Mouse (Mus musculus) central nervous system, embryonic 18 days (tissue): ENCODE data around the gene Lgals8. TPM values are rescaled to one million over a fixed set of nuclear protein-coding genes. Genes with fewer than 3 reads are reported as not detected.

ENCODE experiments used
- polyA plus RNA-seq: library from polyadenylated mRNA; depleted of rRNA; stranded (reverse); fragments of >200 nt; gene quantifications from 2 replicates; pipeline ENCODE4 v1.2.3, GENCODE M21; 2012; rRNA removed

Lgals8 gene
- polyA plus RNA-seq, result 27.8 and 32.7 TPM in 2 replicates

GRCm38 (mm10) chr13:12464844-12465243 lies at the start of gene Lgals8:
Lgals8 (minus strand) TSS chr13:12464944.

GRCm38 (mm10) chr13:12394609-12395505 lies 69.9 kb downstream of the Lgals8 start, which contains the start of gene Heatr1:
Heatr1 (plus strand) TSS chr13:12395027.

Other genes starting within 250 kb of the Lgals8 start
- 7.0 and 7.7 TPM in 2 replicates for gene Mtr, start 206.8 kb downstream of the Lgals8 start, polyA plus RNA-seq
- gene Actn2, start 124.2 kb downstream of the Lgals8 start, polyA plus RNA-seq, result 9.5 and 19.9 TPM in 2 replicates
- 21.1 and 22.9 TPM in 2 replicates for gene Heatr1, start 69.9 kb downstream of the Lgals8 start, polyA plus RNA-seq
- gene Edaradd, start 55.5 kb upstream of the Lgals8 start, polyA plus RNA-seq, result 1.8 TPM in 2 replicates
- 7.9 and 8.5 TPM in 2 replicates for gene Ero1lb, start 100.9 kb upstream of the Lgals8 start, polyA plus RNA-seq